Mouse (Mus musculus): ENCODE results near the gene Gng7. TPM values are rescaled to one million over a fixed set of nuclear protein-coding genes. Genes with fewer than 3 reads are reported as not detected.

Gene Gng7
- polyA plus RNA-seq, 1 experiment from 2014 or later = 11.5 TPM

DNA sequence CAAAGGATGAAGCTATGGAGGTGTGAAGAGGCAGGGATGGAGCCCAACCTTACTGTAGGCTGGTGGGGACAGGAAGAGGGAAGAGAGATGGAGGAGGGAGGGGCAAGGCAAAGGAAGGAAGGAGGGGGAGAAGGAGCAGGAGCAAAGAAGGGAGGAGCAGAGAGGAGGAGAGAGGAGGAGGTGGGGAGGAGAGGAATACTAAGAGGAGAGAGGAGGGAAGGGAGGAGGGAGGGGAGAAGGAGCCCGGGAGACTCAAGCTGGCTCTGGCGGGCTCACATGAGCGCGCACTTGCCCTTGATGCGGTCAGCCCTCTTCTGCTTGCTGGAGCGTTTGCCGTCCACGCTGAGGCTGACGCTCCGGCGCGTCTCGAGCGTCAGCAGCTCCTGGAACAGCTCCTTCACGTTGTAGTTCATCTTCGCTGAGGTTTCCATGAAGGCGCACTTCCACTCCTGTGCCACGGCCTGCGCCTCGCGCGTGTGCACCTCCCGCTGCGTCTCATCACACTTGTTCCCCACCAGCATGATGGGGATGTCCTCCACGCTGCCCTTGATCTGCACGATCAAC lies 6.9 kb upstream of the Gng7 start:
- Histone ChIP-seq H3K4me1 (ENCODE audit: control insufficient read depth, insufficient read depth, low read length) (peaks cover 14% of the 10 kb centered on the region), H3K27me3 (ENCODE audit: control insufficient read depth, insufficient read depth, low read length) (0 out of 2 replicates have a peak, but pooled peaks cover 2% of the 10 kb centered on the region), H3K27ac (replicated peaks; ENCODE audit: low read depth, low read length) (no peak overlapping the region), H3K36me3 (ENCODE audit: control insufficient read depth, insufficient read depth, low read length) (peaks cover 12% of the 10 kb centered on the region; the same call in 1 of the 2 replicates), H3K4me3 (replicated peaks; ENCODE audit: low read depth, low read length) (0 out of 2 replicates have a peak overlapping the region, but pooled peaks have one; percentile 3), H3K9me3 (ENCODE audit: control insufficient read depth, low read length) (no peaks in the 10 kb centered on the region), H3K9ac (replicated peaks; ENCODE audit: low read length) (no peak overlapping the region), H3K4me2 (ENCODE audit: low read length) (peak overlapping the region; percentile 12; the same call in 1 of the 2 replicates)
- WGBS = 14% methylated on average over 26 of the region's 26 CpGs
- ATAC-seq (ENCODE audit: low FRiP score, low TSS enrichment) = no peak
- DNase-seq = no peak

DNA sequence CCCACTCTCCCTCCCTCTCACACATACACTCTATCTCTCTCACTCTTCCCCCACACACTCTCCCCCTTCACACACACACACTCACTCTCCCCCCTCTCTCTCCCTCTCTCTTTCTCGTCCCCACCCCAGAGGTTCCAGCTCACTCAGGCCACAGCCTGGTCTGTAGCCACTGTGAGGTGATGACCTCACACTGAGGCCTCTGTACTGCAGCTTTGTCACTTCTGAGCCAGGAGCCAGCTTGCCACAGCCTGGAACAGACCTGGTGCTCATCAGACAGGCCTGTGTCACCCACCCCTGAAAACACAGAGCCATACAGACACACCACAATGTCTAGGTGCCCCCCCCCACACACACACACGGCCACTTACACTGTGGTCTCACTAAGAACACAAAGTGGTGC lies 5.5 kb upstream of the Gng7 start:
- no peak overlapping the region for H3K9ac ChIP-seq (replicated peaks; ENCODE audit: low read length)
- H3K27ac ChIP-seq (replicated peaks; ENCODE audit: low read depth, low read length) = no peak overlapping the region
- H3K4me2 ChIP-seq (ENCODE audit: low read length) = no peak overlapping the region
- DNase-seq (no peak), ATAC-seq (ENCODE audit: low FRiP score, low TSS enrichment) (no peak)
- H3K4me1 ChIP-seq (ENCODE audit: control insufficient read depth, insufficient read depth, low read length) = peaks cover 12% of the 10 kb centered on the region
- H3K27me3 ChIP-seq (ENCODE audit: control insufficient read depth, insufficient read depth, low read length) = 0 out of 2 replicates have a peak, but pooled peaks cover 2% of the 10 kb centered on the region
- H3K36me3 ChIP-seq (ENCODE audit: control insufficient read depth, insufficient read depth, low read length) = peaks cover 12% of the 10 kb centered on the region; the same call in 1 of the 2 replicates
- WGBS = 61% methylated on average over 2 of the region's 2 CpGs
- no peak overlapping the region for H3K4me3 ChIP-seq (replicated peaks; ENCODE audit: low read depth, low read length)
- no peaks in the 10 kb centered on the region for H3K9me3 ChIP-seq (ENCODE audit: control insufficient read depth, low read length)

DNA sequence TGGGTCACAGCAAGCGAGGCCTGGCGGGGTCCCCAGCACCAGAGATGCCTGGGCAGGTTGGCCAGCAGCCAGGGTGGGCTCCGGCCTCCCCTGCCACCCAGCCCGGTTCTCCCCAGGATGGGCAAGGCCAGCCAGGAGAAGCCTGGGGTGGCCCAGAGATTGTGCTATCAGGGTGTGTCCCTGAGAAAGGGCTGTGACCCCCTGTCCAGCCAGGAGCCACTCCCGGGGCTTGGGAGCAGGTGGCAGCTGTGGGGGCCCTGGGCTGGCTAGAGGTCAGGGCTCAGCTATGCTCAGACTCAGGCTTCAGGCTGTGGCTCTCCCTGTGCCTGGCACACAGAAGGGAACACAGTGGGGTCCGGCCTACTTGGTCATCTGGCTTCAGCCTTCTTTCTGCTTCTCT lies 4.9 kb upstream of the Gng7 start:
- 75% methylated on average over 6 of the region's 6 CpGs for WGBS
- 0 out of 2 replicates have a peak overlapping the region, but pooled peaks have one; percentile 12 for H3K9ac ChIP-seq (replicated peaks; ENCODE audit: low read length)

DNA sequence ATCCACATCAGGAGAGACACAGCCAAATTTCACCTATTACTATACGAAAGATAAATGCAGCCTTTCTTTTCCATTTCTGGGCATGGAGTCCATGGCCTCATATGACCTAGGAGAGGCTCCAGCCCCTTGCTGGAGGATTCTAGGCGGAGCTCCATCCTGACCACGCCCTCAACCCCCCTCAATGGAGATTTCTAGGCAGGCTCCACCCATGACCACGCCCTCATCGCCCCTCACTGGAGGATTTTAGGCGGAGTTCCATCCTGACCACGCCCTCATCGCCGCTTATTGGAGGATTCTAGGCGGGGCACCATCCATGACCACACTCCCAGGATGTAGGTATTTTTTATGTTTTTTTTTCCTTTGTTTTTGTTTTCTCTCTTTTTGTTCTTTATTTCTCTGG lies 3.6 kb upstream of the Gng7 start:
- H3K9ac ChIP-seq (replicated peaks; ENCODE audit: low read length) = no peak overlapping the region
- no peak overlapping the region for H3K27ac ChIP-seq (replicated peaks; ENCODE audit: low read depth, low read length)
- DNase-seq (peak; percentile 50), ATAC-seq (ENCODE audit: low FRiP score, low TSS enrichment) (no peak)
- H3K4me2 ChIP-seq (ENCODE audit: low read length) = no peak overlapping the region
- no peak overlapping the region for H3K4me3 ChIP-seq (replicated peaks; ENCODE audit: low read depth, low read length)
- H3K27me3 ChIP-seq (ENCODE audit: control insufficient read depth, insufficient read depth, low read length) = no peaks in the 10 kb centered on the region
- WGBS = 45% methylated on average over 10 of the region's 10 CpGs
- no peaks in the 10 kb centered on the region for H3K9me3 ChIP-seq (ENCODE audit: control insufficient read depth, low read length)
- H3K4me1 ChIP-seq (ENCODE audit: control insufficient read depth, insufficient read depth, low read length) = peaks cover 11% of the 10 kb centered on the region; the same call in 1 of the 2 replicates
- H3K36me3 ChIP-seq (ENCODE audit: control insufficient read depth, insufficient read depth, low read length) = peaks cover 12% of the 10 kb centered on the region; the same call in 1 of the 2 replicates

More for the DNA sequence above, 4.9 kb upstream of the Gng7 start:
- no peak for ATAC-seq (ENCODE audit: low FRiP score, low TSS enrichment)
- Histone ChIP-seq H3K36me3 (ENCODE audit: control insufficient read depth, insufficient read depth, low read length) (peaks cover 12% of the 10 kb centered on the region; the same call in 1 of the 2 replicates), H3K9me3 (ENCODE audit: control insufficient read depth, low read length) (no peaks in the 10 kb centered on the region), H3K27ac (replicated peaks; ENCODE audit: low read depth, low read length) (no peak overlapping the region), H3K27me3 (ENCODE audit: control insufficient read depth, insufficient read depth, low read length) (0 out of 2 replicates have a peak, but pooled peaks cover under 1% of the 10 kb centered on the region), H3K4me3 (replicated peaks; ENCODE audit: low read depth, low read length) (no peak overlapping the region), H3K4me2 (ENCODE audit: low read length) (no peak overlapping the region), H3K4me1 (ENCODE audit: control insufficient read depth, insufficient read depth, low read length) (peaks cover 9% of the 10 kb centered on the region)
- DNase-seq = no peak

DNA sequence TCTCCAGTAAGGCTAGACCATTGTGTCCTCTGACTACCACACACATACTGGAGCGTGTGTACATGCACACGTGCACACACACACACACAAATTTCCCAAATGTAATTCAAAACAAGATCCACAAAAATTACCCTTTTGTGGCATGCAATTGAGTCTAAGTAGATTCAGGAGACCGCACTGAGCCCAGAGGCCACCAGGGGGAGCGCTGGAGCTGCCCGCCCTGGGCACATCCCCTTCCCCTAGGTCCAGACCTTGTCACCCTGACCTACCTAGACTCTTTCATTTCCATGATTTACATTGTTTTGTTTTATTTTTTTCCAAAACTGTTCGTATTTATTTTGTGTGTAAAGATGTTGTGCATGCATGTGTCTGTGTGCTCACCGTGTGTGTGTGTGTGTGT lies 1.9 kb upstream of the Gng7 start:
- Histone ChIP-seq H3K4me3 (replicated peaks; ENCODE audit: low read depth, low read length) (no peak overlapping the region), H3K9me3 (ENCODE audit: control insufficient read depth, low read length) (no peaks in the 10 kb centered on the region), H3K4me1 (ENCODE audit: control insufficient read depth, insufficient read depth, low read length) (peaks cover 11% of the 10 kb centered on the region; the same call in 1 of the 2 replicates), H3K27me3 (ENCODE audit: control insufficient read depth, insufficient read depth, low read length) (no peaks in the 10 kb centered on the region), H3K9ac (replicated peaks; ENCODE audit: low read length) (no peak overlapping the region), H3K4me2 (ENCODE audit: low read length) (no peak overlapping the region), H3K36me3 (ENCODE audit: control insufficient read depth, insufficient read depth, low read length) (peaks cover 8% of the 10 kb centered on the region; the same call in 1 of the 2 replicates), H3K27ac (replicated peaks; ENCODE audit: low read depth, low read length) (no peak overlapping the region)
- ATAC-seq (ENCODE audit: low FRiP score, low TSS enrichment) (no peak), DNase-seq (peak; percentile 64)
- 7% methylated on average over 7 of the region's 7 CpGs for WGBS

DNA sequence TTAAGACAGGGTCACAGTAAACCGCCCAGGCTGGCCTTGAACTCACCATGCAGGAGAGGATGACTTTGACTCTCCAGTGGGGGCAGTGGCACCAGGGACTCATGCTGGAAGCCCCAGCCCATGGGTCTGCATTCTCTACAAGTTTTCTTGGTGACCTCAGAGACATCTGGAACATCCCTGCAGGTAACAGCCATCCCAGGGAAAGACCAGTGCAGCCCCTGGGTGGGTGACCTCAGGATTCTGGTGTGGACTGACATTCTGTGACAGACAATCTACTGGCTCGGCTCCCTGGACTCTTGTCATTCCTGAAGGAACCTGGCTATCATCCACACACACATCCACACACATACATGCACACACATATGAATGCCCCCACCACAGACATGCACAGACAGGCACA lies 921 bp upstream of the Gng7 start:
- H3K9me3 ChIP-seq (ENCODE audit: control insufficient read depth, low read length) = no peaks in the 10 kb centered on the region
- no peak for DNase-seq
- H3K9ac ChIP-seq (replicated peaks; ENCODE audit: low read length) = no peak overlapping the region
- no peak for ATAC-seq (ENCODE audit: low FRiP score, low TSS enrichment)
- H3K4me2 ChIP-seq (ENCODE audit: low read length) = no peak overlapping the region; the same call in 1 of the 2 replicates
- no peaks in the 10 kb centered on the region for H3K27me3 ChIP-seq (ENCODE audit: control insufficient read depth, insufficient read depth, low read length)
- H3K36me3 ChIP-seq (ENCODE audit: control insufficient read depth, insufficient read depth, low read length) = peaks cover 1% of the 10 kb centered on the region; the same call in 1 of the 2 replicates
- 93% methylated on average over 2 of the region's 2 CpGs for WGBS
- no peak overlapping the region for H3K27ac ChIP-seq (replicated peaks; ENCODE audit: low read depth, low read length)
- no peak overlapping the region for H3K4me3 ChIP-seq (replicated peaks; ENCODE audit: low read depth, low read length)
- peaks cover 11% of the 10 kb centered on the region; the same call in 1 of the 2 replicates for H3K4me1 ChIP-seq (ENCODE audit: control insufficient read depth, insufficient read depth, low read length)

DNA sequence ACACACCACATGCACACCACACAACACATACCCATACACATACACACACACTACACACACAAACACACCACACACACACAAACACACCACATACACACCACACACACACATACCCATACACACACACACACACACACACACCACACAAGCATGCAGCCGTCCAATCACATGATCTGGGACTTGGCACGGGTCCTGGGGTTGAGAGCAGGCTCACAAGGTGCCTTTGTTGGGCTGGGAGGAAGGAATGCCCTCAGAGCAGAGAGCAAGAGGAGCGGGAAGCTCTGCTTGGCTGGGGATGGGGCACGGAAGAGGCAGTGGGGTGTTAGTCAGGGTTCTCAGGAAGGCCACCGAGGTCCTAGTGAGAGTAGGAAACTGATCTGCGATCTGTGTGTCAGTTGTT lies 3.9 kb downstream of the Gng7 start:
- H3K27me3 ChIP-seq (ENCODE audit: control insufficient read depth, insufficient read depth, low read length) = no peaks in the 10 kb centered on the region
- H3K9ac ChIP-seq (replicated peaks; ENCODE audit: low read length) = no peak overlapping the region
- no peak overlapping the region for H3K27ac ChIP-seq (replicated peaks; ENCODE audit: low read depth, low read length)
- no peak overlapping the region for H3K4me3 ChIP-seq (replicated peaks; ENCODE audit: low read depth, low read length)
- no peak for DNase-seq
- H3K4me1 ChIP-seq (ENCODE audit: control insufficient read depth, insufficient read depth, low read length) = peaks cover 11% of the 10 kb centered on the region; the same call in 1 of the 2 replicates
- no peaks in the 10 kb centered on the region for H3K36me3 ChIP-seq (ENCODE audit: control insufficient read depth, insufficient read depth, low read length)
- H3K4me2 ChIP-seq (ENCODE audit: low read length) = no peak overlapping the region
- no peaks in the 10 kb centered on the region for H3K9me3 ChIP-seq (ENCODE audit: control insufficient read depth, low read length)
- ATAC-seq (ENCODE audit: low FRiP score, low TSS enrichment) = no peak
- WGBS = 74% methylated on average over 6 of the region's 6 CpGs

DNA sequence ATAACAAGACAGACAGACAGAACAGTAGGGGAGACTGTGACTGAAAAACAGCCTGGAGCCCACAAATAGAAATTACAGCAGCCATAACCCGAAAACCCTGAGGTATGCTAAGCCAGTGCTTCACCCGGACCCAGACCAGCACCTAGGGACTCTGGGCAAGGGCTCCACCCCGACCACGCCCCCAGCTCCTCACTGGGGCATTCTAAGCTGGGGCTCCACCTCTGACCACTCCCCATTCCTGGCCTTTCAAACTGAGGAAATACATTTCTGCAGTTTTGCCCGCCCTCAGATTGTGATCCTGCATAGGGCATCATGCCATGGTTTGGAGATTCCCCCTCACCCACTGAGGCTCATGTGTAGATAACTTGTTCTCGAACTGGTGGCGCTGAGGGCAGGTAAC lies 7.5 kb downstream of the Gng7 start:
- ATAC-seq (ENCODE audit: low FRiP score, low TSS enrichment) (no peak), DNase-seq (no peak)
- no peak overlapping the region for H3K4me2 ChIP-seq (ENCODE audit: low read length)
- H3K9ac ChIP-seq (replicated peaks; ENCODE audit: low read length) = no peak overlapping the region
- H3K36me3 ChIP-seq (ENCODE audit: control insufficient read depth, insufficient read depth, low read length) = no peaks in the 10 kb centered on the region
- H3K27me3 ChIP-seq (ENCODE audit: control insufficient read depth, insufficient read depth, low read length) = no peaks in the 10 kb centered on the region
- H3K4me1 ChIP-seq (ENCODE audit: control insufficient read depth, insufficient read depth, low read length) = no peaks in the 10 kb centered on the region
- 38% methylated on average over 7 of the region's 7 CpGs for WGBS
- no peak overlapping the region for H3K4me3 ChIP-seq (replicated peaks; ENCODE audit: low read depth, low read length)
- H3K9me3 ChIP-seq (ENCODE audit: control insufficient read depth, low read length) = no peaks in the 10 kb centered on the region
- H3K27ac ChIP-seq (replicated peaks; ENCODE audit: low read depth, low read length) = no peak overlapping the region
